Mouse (Mus musculus) ES-Bruce4 (cell line): ENCODE results near the gene Wdr89.

Experiments used
- CTCF ChIP-seq: IDR thresholded peaks from one replicate; pipeline ENCODE4 v1.8.1; 2011; ENCODE audit warnings: low read depth, low read length
- POLR2A ChIP-seq: IDR thresholded peaks from one replicate; pipeline ENCODE4 v1.8.1; 2011; ENCODE audit warnings: low read length; ENCODE audit not compliant: insufficient read depth

DNA sequence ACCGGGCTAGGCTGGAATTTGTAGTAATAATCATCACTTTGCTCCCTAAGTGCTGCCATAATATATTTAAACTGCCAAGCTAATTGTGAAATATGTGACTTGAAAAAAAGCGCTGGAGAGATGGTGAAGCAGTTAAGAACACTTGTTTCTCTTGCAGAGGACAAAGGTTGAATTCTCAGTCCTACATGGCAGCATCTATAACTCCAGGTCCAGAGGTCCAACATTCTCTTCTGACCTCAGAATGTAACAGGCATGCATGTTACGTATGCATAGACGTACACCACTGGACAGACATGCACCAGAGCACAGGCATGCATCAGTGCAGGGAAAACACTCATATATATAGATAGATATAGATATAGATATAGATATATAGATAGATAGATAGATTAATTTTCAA lies 9.1 kb upstream of the Wdr89 start:
- TF ChIP-seq CTCF (no peak), POLR2A (no peak)
